ENCODE assay signal across 14 mouse cellular contexts in the genomic region with DNA sequence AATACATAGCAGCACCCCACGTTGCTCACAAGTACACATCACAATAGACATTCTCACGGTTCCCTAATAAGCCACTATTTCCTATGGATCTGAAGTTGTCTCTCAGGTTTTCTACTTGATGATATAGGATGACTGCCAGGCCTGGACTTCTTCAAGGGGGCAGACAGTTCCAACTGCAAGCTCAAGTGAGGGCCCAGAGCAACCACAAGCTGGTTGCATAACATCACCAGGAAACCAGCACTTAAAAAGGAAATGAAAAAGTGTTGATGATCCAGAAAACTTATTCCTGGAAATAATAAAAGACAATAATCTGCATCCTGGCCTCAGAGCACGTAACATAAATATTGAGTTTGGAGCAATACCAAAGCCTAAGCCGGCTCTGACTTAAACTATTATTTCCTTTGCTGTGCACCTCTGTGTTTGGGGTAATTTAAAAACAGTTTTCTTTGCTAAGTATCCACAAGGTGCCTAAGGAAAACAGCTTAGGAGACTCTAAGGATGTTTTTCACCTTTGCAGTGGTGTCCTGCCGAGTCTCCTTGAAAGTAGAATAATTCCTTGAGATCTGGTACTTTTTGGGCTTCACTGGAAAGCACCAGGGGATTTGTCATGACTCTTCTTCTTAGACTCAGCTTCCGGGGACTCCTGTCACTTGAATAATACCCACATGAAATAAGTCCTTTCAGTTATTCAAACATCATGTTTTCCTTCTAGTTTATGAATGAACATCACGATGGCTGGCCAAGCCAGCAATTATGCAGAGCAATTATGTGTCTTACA.
DNase-seq lines count a peak whose midpoint lies in the region; ATAC-seq lines count a peak whose summit lies in the region.
"Had no signal": no experiment of that assay in that cellular context is flagged by ENCODE, and none has a peak within 500 bp of the region (broad histone marks: within the 10 kb centered on the region; RNA-seq: fewer than 3 reads in every experiment).

No protein-coding gene starts in this region.

- H3K4me1 ChIP-seq in heart, embryonic 10.5 days, result no peaks in the 10 kb centered on the region; the same call in 1 of the 2 replicates
- no peaks in the 10 kb centered on the region for H3K4me1 ChIP-seq in midbrain, embryonic 11.5 days (ENCODE audit: control insufficient read depth, insufficient read depth, low read length)
- H3K4me1 ChIP-seq in midbrain, embryonic 14.5 days (ENCODE audit: control insufficient read depth, insufficient read depth, low read length), result no peaks in the 10 kb centered on the region
- H3K4me1 ChIP-seq: hindbrain, embryonic 12.5 days; intestine, embryonic 15.5 days had no signal

- 75% methylated on average over 7 of the region's 7 CpGs for WGBS in heart, embryonic 10.5 days
- 79% methylated on average over 7 of the region's 7 CpGs for WGBS in midbrain, embryonic 11.5 days
- WGBS in midbrain, embryonic 14.5 days, result 80% methylated on average over 7 of the region's 7 CpGs

- H3K36me3 ChIP-seq in heart, embryonic 10.5 days, result no peaks in the 10 kb centered on the region
- H3K36me3 ChIP-seq in midbrain, embryonic 11.5 days (ENCODE audit: control insufficient read depth, insufficient read depth, low read length), result no peaks in the 10 kb centered on the region
- no peaks in the 10 kb centered on the region for H3K36me3 ChIP-seq in midbrain, embryonic 14.5 days (ENCODE audit: control insufficient read depth, insufficient read depth, low read length)
- H3K36me3 ChIP-seq: hindbrain, embryonic 12.5 days; intestine, embryonic 15.5 days had no signal

- no peak for ATAC-seq in midbrain, embryonic 11.5 days (ENCODE audit: low FRiP score)
- ATAC-seq in midbrain, embryonic 14.5 days (ENCODE audit: low FRiP score, low TSS enrichment), result no peak
- peak; percentile 18 for ATAC-seq in inflammation-experienced regulatory T-cells, adult 6 months
- ATAC-seq: intestine, embryonic 15.5 days had no signal

- no peak overlapping the region for H3K4me2 ChIP-seq in midbrain, embryonic 11.5 days
- H3K4me2 ChIP-seq in midbrain, embryonic 14.5 days (ENCODE audit: low read length), result no peak overlapping the region
- H3K4me2 ChIP-seq: hindbrain, embryonic 12.5 days; intestine, embryonic 15.5 days; liver, embryonic 11.5 days had no signal

- H3K9me3 ChIP-seq in heart, embryonic 10.5 days, result no peaks in the 10 kb centered on the region
- H3K9me3 ChIP-seq in midbrain, embryonic 11.5 days (ENCODE audit: control insufficient read depth, low read length), result no peaks in the 10 kb centered on the region
- no peaks in the 10 kb centered on the region for H3K9me3 ChIP-seq in midbrain, embryonic 14.5 days (ENCODE audit: control insufficient read depth, low read length)
- H3K9me3 ChIP-seq: hindbrain, embryonic 12.5 days; intestine, embryonic 15.5 days had no signal

- DNase-seq in heart, adult 11 months, result peak; percentile 94
- DNase-seq in heart, embryonic 10.5 days (ENCODE audit: low spot score), result no peak
- DNase-seq in midbrain, embryonic 11.5 days (ENCODE audit: low spot score, missing footprints), result peak; percentile 54
- no peak for DNase-seq in midbrain, embryonic 14.5 days
- no peak for DNase-seq in thymus, postnatal 25 days
- DNase-seq in ovary, postnatal 10 days (ENCODE audit: low spot score), result no peak
- DNase-seq: adrenal gland, adult 8-10 months; cerebellum, adult 9-11 months; right cerebral cortex, adult 18-20 months; thymus, postnatal 14 days had no signal

- H3K9ac ChIP-seq in midbrain, embryonic 11.5 days (ENCODE audit: low read length), result no peak overlapping the region
- no peak overlapping the region for H3K9ac ChIP-seq in midbrain, embryonic 14.5 days (replicated peaks; ENCODE audit: low read length)
- H3K9ac ChIP-seq: hindbrain, embryonic 12.5 days; intestine, embryonic 15.5 days had no signal

- no peak overlapping the region for H3K27ac ChIP-seq in heart, embryonic 10.5 days
- no peak overlapping the region for H3K27ac ChIP-seq in midbrain, embryonic 11.5 days (ENCODE audit: low read depth, low read length)
- no peak overlapping the region for H3K27ac ChIP-seq in midbrain, embryonic 14.5 days (replicated peaks; ENCODE audit: low read depth, low read length)
- H3K27ac ChIP-seq: hindbrain, embryonic 12.5 days; intestine, embryonic 15.5 days had no signal

- no peaks in the 10 kb centered on the region for H3K27me3 ChIP-seq in heart, embryonic 10.5 days (ENCODE audit: insufficient read depth, poor library complexity, severe bottlenecking)
- H3K27me3 ChIP-seq in midbrain, embryonic 11.5 days (ENCODE audit: control insufficient read depth, insufficient read depth, low read length), result no peaks in the 10 kb centered on the region
- no peaks in the 10 kb centered on the region for H3K27me3 ChIP-seq in midbrain, embryonic 14.5 days (ENCODE audit: control insufficient read depth, insufficient read depth, low read length)
- H3K27me3 ChIP-seq: hindbrain, embryonic 12.5 days; intestine, embryonic 15.5 days had no signal

- H3K4me3 ChIP-seq in heart, embryonic 10.5 days, result no peak overlapping the region
- no peak overlapping the region for H3K4me3 ChIP-seq in midbrain, embryonic 11.5 days (ENCODE audit: low read depth, low read length)
- H3K4me3 ChIP-seq in midbrain, embryonic 14.5 days (replicated peaks; ENCODE audit: low read depth, low read length), result no peak overlapping the region
- H3K4me3 ChIP-seq: hindbrain, embryonic 12.5 days; intestine, embryonic 15.5 days had no signal

Comparison
In these comparisons a context has a peak if more than half of its experiments do, and no peak if none do; other contexts are left out.
1. DNase-seq: peak in heart, adult 11 months (single experiment) and midbrain, embryonic 11.5 days (single experiment); none in heart, embryonic 10.5 days (single experiment), midbrain, embryonic 14.5 days (single experiment), thymus, postnatal 25 days (single experiment) and ovary, postnatal 10 days (single experiment).